Comparison of ENCODE assay signal across 8 mouse cellular contexts in genomic region chr5:146675887-146676277, GRCm38 (mm10).
A peak's percentile ranks its signal among the peaks of the same experiment; 100 is the strongest.
DNase-seq lines count a peak whose midpoint lies in the region; ATAC-seq and TF ChIP-seq lines count a peak whose summit lies in the region.

No protein-coding gene starts in this region.

- 85% methylated on average over 4 of the region's 4 CpGs for WGBS in kidney, embryonic 15.5 days
- 80% methylated on average over 4 of the region's 4 CpGs for WGBS in intestine, embryonic 14.5 days

- no peaks in the 10 kb centered on the region for H3K36me3 ChIP-seq in kidney, embryonic 15.5 days
- peaks cover 0 to 7% of the 10 kb centered on the region in 2 experiments; a peak in 2 of 4 replicates for H3K36me3 ChIP-seq in MEL (ENCODE audit: control insufficient read depth in 1 of 2, insufficient read depth in 2 of 2, low read length in 2 of 2)
- no peaks in the 10 kb centered on the region for H3K36me3 ChIP-seq in intestine, embryonic 14.5 days (ENCODE audit: control insufficient read depth, insufficient read depth, low read length)
- H3K36me3 ChIP-seq in megakaryocyte, embryonic 14.5 days (replicated peaks; ENCODE audit: low read length) = no peaks in the 10 kb centered on the region

- TF ChIP-seq RAD21 in MEL (IDR thresholded peaks at IDR 0.05; ENCODE audit: low read depth, low read length) = no peak

- H3K9me3 ChIP-seq in kidney, embryonic 15.5 days (replicated peaks) = no peaks in the 10 kb centered on the region
- no peaks in the 10 kb centered on the region for H3K9me3 ChIP-seq in MEL (replicated peaks; ENCODE audit: insufficient read depth, low read length)
- 0 out of 2 replicates have a peak, but pooled peaks cover 3% of the 10 kb centered on the region for H3K9me3 ChIP-seq in intestine, embryonic 14.5 days (ENCODE audit: control insufficient read depth, low read length)
- peaks cover 7% of the 10 kb centered on the region for H3K9me3 ChIP-seq in megakaryocyte, embryonic 14.5 days

- H3K4me3 ChIP-seq in kidney, embryonic 15.5 days (replicated peaks) = no peak overlapping the region
- H3K4me3 ChIP-seq in MEL (ENCODE audit: control insufficient read depth in 1 of 2, insufficient read depth in 1 of 2, low read depth in 2 of 2, low read length in 2 of 2) = peak overlapping the region; percentile 21 to 60
- no peak overlapping the region for H3K4me3 ChIP-seq in intestine, embryonic 14.5 days (ENCODE audit: low read depth, low read length)
- H3K4me3 ChIP-seq in megakaryocyte, embryonic 14.5 days (replicated peaks) = peak overlapping the region; percentile 7
- H3K4me3 ChIP-seq in layer of hippocampus, adult 2 months = no peak overlapping the region

- TF ChIP-seq POLR2A in MEL (IDR thresholded peaks at IDR 0.05; ENCODE audit: control insufficient read depth in 1 of 2, insufficient read depth in 1 of 2, low read depth in 1 of 2, low read length in 2 of 2, poor library complexity in 1 of 2) = no peak

- no peak overlapping the region for H3K9ac ChIP-seq in kidney, embryonic 15.5 days
- H3K9ac ChIP-seq in MEL (ENCODE audit: control insufficient read depth, low read depth, low read length, poor library complexity, severe bottlenecking) = peak overlapping the region; percentile 64
- no peak overlapping the region for H3K9ac ChIP-seq in intestine, embryonic 14.5 days (ENCODE audit: low read length)

- 0 out of 2 replicates have a peak, but pooled peaks cover 8% of the 10 kb centered on the region for H3K27me3 ChIP-seq in kidney, embryonic 15.5 days
- H3K27me3 ChIP-seq in MEL (ENCODE audit: control insufficient read depth in 1 of 2, insufficient read depth in 2 of 2, low read length in 2 of 2) = no peaks in the 10 kb centered on the region
- H3K27me3 ChIP-seq in intestine, embryonic 14.5 days (replicated peaks; ENCODE audit: control insufficient read depth, insufficient read depth, low read length) = no peaks in the 10 kb centered on the region
- peaks cover 13% of the 10 kb centered on the region for H3K27me3 ChIP-seq in megakaryocyte, embryonic 14.5 days (replicated peaks)

- no peak for ATAC-seq in kidney, embryonic 15.5 days (replicated peaks; ENCODE audit: low FRiP score)
- no peak for ATAC-seq in intestine, embryonic 14.5 days (replicated peaks; ENCODE audit: low FRiP score, low TSS enrichment, low read depth)

- TF ChIP-seq EP300 in MEL (IDR thresholded peaks at IDR 0.05; ENCODE audit: low read depth in 1 of 2, low read length in 2 of 2) = no peak

- H3K4me2 ChIP-seq in kidney, embryonic 15.5 days = no peak overlapping the region
- H3K4me2 ChIP-seq in intestine, embryonic 14.5 days (ENCODE audit: low read length) = no peak overlapping the region

- no peak for DNase-seq in kidney, adult 18-20 months
- DNase-seq in MEL (ENCODE audit: low read depth, low spot score) (no peak), adipocyte (ENCODE audit: low spot score) (no peak)
- DNase-seq in intestine, embryonic 14.5 days (ENCODE audit: low spot score) = no peak
- DNase-seq in B cell, adult 2 months = no peak
- no peak for DNase-seq in layer of hippocampus, adult 2 months (ENCODE audit: low spot score in 2 of 2)

- H3K4me1 ChIP-seq in kidney, embryonic 15.5 days = peaks cover 41% of the 10 kb centered on the region
- peaks cover 4 to 9% of the 10 kb centered on the region in 2 experiments; a peak in 3 of 4 replicates for H3K4me1 ChIP-seq in MEL (ENCODE audit: control insufficient read depth in 1 of 2, insufficient read depth in 2 of 2, low read length in 2 of 2)
- peaks cover 6% of the 10 kb centered on the region; the same call in 1 of the 2 replicates for H3K4me1 ChIP-seq in intestine, embryonic 14.5 days (replicated peaks; ENCODE audit: control insufficient read depth, insufficient read depth, low read length)
- peaks cover 38% of the 10 kb centered on the region for H3K4me1 ChIP-seq in megakaryocyte, embryonic 14.5 days

- TF ChIP-seq CTCF in MEL (IDR thresholded peaks at IDR 0.05 in 2 of 3, conservative IDR thresholded peaks at IDR 0.05 in 1 of 3; ENCODE audit: control insufficient read depth in 1 of 3, insufficient read depth in 1 of 3, low read depth in 2 of 3, low read length in 3 of 3, poor library complexity in 1 of 3, severe bottlenecking in 1 of 3) = no peak
- no peak for TF ChIP-seq CTCF in layer of hippocampus, adult 2 months (conservative IDR thresholded peaks at IDR 0.05)

- no peaks in the 10 kb centered on the region for H3K79me2 ChIP-seq in MEL (ENCODE audit: control insufficient read depth, insufficient read depth, low read length, poor library complexity)

- peak overlapping the region; percentile 83 for H3K27ac ChIP-seq in kidney, embryonic 15.5 days
- peak overlapping the region; percentile 69 for H3K27ac ChIP-seq in MEL (ENCODE audit: control insufficient read depth, low read depth, low read length)
- peak overlapping the region; percentile 71; the same call in 1 of the 2 replicates for H3K27ac ChIP-seq in intestine, embryonic 14.5 days (ENCODE audit: low read depth)
- no peak overlapping the region for H3K27ac ChIP-seq in layer of hippocampus, adult 2 months

TF ChIP-seq in MEL, 35 proteins besides CTCF, POLR2A, EP300 and RAD21:
- no peak for TF ChIP-seq KAT2A (conservative IDR thresholded peaks at IDR 0.05; ENCODE audit: low read depth, low read length)
- TF ChIP-seq MYB (IDR thresholded peaks at IDR 0.05; ENCODE audit: low read depth, low read length) = no peak
- peak; percentile 31; the same call in 1 of the 2 replicates for TF ChIP-seq ZNF384 (IDR thresholded peaks at IDR 0.05; ENCODE audit: low read depth, low read length)
- no peak for TF ChIP-seq SIN3A (IDR thresholded peaks at IDR 0.05; ENCODE audit: low read length)
- TF ChIP-seq ZMIZ1 (IDR thresholded peaks at IDR 0.05; ENCODE audit: low read depth, low read length) = no peak

Comparison
In these comparisons a context has a peak if more than half of its experiments do, and no peak if none do; other contexts are left out.
1. H3K4me3 ChIP-seq: peak in MEL (2 of 2) and megakaryocyte, embryonic 14.5 days (single experiment); none in kidney, embryonic 15.5 days (single experiment), intestine, embryonic 14.5 days (single experiment) and layer of hippocampus, adult 2 months (single experiment).